Mouse (Mus musculus) spleen, adult 18-20 months (tissue): ENCODE measurements at regions not wholly inside any gene's neighbourhood (a gene's known extent, or its start where the extent isn't known, plus 50 kb on each side); places are given as distances from the start of the nearest gene placed in this dataset.

Source experiments
- DNase-seq, 2 experiments: peaks; one replicate each; pipeline ENCODE4 v3.0.0; 2022; ENCODE audit warnings: mixed read lengths in 2 of 2

DNA sequence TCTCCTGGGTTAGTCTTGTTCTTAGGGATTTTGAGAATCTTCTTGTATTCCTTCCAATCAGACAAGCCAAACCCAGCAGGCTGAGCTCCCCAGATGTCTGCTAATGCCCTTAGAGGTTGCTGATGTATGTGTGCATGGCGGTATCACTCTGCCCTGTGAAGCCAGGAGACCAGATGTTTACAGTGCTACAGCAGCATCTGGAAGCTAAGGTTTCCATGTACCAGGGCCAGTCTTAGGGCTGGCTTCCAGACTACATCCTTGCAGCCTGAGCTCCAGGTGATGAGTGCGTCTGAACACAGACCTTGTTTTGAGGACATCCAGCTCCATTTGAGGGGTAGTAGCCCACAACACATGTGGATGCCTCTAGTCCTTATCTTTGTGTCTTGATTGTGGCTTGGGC is 241.7 kb downstream of the Ttc32 start:
- no peak for DNase-seq

DNA sequence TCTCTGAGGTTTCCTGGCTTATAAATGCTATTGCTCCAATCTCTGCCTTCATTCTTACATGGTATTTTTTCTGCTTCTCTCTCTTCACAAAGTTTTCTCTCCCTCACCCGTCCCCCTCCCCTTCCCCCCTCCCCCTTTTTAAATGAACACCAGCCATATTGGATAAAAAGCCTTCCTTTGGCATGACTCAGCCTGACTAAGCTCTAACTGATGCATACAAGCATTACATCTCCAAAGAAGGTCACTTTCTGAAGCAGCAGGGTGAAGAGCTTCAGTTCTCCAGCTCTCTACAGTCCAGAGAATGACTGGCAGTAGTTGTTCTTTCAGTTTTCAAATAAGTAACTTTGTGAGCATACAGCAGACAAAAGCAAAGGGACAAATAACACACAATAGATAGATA is 244.4 kb downstream of the Ttc32 start:
- no peak for DNase-seq

DNA sequence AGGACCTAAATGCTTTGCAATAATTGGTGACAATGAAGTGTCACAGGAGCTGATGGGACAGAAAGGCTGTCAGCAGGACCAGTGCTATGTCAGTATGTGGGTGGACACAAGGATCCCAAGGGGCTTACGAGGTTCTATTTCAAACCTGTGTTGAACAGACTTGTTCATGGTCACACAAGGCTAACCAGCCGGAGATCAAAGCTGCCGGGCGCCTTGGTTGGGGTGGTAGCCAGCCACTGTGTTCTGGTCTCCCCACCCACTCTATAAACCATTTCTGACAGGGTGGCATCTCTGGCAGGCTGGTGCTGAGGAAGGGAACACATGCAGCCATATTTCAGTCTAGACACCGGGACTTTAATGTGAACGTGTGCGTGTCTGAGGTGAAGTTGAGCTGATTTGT is 245.9 kb downstream of the Ttc32 start:
- DNase-seq: no peak

DNA sequence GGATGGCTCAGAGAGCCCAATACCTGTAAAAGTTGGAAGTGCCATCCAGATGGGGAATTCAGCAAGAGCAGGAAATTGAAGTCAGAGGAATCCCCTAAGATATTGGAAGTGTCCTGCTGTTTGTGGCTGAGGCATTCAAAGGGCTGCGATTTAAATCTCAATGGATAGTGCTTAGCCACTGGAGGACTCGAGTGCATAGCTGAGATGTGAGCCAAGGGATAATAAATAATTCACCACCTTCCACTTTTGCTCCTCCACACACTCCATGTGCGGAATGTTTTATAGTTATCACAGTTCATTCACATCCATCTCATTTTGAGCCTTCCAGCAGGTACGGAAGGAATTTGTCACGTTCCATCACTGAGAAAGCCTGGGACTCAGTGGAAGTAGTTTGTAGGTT is 248.9 kb downstream of the Ttc32 start:
- no peak for DNase-seq

DNA sequence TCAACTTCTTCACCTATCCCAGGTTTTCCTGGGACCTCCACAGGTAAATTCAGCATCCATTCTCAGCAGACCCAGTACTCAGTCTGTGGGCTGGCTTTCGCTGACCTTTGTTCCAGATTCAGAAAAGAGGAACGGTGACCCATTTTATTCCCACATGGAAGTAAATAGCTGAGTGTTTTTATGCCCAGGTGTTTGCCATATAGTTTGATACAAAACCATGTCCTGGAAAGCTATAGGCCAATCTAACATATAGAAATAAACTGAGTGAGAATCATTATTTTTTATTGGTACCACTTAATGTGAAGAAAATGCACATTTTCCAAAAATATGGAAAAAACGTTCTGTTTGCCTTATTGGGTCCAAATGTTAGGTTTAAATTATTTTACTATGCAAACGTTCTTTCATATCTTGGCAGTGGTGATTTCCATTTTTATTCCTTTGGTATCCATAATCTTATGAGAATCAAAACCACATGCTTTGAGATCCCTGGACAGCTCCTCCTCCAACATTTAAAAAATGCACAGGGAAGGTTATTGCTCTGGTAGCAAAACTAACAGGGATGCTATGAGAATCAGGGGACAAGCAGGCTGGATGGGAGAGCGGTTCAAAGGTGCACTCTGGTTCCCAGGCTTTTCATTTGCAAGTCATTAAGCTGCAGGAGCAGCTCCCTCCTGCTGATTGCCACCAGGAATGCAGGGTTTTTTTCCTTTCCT is 250.3 kb downstream of the Ttc32 start:
- DNase-seq: no peak

DNA sequence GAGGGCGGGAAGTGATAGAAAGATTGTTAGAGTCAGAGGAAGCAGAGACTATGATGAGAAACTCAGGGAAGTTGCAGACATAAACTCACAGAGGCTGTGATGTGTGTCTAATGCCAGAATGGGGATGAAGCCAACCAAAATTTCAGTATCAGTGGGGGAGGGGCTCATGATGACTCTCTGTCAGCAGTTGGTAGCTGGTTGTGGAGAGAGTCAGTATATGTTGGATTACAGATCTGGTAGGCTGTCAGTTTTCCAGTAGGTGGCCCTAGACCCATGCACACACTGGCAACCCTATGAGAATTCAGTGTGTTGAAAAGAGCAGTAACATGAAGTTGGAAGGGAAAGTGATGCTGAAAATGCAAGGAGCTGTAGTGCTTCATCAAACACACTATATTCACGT is 257.5 kb downstream of the Ttc32 start:
- no peak for DNase-seq

DNA sequence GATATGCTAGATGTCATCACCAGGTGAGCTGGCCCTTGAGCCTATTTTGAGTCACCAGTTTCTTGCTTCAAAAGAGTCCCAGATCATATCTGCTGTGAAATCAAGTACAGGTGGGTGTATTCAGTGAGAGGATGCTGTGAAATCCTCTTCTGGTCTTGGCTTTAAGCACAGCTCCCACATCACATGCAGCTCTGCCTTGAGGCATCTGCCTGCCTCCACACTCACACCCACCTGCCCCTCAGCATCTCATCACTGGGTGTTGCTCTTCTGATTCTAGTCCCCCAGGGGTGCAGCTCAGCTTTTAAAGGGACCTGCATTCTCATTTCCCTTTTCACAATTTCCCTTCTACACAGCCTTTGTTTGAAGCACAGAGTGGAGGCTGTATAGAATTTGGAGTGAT is 262.9 kb downstream of the Ttc32 start:
- DNase-seq: no peak

DNA sequence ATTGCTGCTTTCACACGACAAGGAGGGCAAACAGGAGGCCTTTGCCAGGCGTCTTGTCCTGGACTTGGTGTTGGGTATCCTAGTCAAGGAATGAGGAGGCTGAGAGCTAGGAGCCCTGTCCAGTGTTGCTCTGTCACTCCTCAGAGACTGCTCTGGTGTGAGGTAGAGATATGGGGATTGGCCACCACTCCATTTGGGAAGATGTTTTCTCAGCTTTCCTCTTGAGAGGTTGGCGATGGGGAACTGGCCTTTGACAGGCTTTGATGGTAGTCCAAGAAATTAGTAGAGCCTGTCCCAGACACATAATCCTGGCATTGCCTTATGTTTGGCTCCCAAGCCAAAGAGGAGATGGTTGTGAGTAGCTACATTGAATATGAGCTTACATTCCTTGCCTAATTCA is 265.4 kb downstream of the Ttc32 start:
- DNase-seq: no peak

DNA sequence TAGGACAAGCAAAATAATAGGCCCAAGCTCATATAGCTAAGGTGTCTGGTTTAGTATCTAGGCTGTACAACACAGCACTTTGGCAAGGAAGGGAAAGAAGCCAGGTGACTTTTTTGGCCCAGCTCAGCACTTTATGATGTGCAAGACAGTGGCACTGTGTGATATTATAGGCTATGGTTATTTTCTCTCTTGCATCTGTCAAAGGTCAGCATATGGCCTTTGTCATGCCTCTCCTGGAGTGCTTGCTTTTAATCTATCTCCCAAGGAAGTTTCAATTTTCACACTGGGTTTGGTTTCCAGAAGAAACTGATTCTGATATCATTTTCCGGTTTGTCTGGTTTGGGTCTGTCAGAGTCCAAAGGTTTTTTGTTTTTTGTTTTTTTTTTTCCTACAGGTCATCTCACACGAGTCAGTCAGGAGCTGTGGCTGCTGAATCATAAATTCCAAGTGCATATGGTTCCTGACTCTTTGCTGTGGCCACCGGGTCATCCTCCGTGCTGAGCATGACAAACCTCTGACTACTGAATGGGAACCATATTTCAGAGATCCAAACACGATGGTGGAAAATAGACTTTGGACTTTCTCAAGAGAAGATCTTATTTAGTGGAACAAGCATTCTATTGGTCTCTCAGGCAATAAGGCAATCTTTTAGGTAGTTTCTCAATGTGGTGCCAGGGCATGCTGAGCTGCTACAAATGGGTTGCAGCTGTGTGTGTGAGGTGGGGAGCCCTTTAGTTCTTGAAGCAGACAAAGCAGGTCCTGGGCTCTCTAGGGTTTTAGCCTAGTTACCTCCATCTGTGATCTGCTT is 269.3 kb downstream of the Ttc32 start:
- DNase-seq: no peak

DNA sequence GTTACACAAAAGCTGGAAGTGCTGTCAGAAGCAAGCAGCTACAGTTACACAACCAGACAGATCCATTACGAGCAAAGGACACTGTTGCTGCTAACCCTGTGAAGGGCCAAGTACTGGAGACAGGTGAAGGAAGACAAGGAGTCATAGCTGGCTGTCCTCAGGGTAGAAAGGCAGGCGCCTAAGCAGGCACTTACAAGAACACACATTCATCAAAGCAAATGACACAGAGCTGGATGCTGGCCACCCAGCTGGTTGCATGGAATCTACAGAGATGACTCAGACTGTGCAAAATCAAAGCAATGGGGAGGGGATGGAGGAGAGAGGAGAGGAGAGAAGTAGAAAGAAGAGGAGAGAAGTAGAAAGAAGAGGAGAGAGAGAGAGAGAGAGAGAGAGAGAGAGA is 265.8 kb upstream of the Osr1 start:
- no peak for DNase-seq

DNA sequence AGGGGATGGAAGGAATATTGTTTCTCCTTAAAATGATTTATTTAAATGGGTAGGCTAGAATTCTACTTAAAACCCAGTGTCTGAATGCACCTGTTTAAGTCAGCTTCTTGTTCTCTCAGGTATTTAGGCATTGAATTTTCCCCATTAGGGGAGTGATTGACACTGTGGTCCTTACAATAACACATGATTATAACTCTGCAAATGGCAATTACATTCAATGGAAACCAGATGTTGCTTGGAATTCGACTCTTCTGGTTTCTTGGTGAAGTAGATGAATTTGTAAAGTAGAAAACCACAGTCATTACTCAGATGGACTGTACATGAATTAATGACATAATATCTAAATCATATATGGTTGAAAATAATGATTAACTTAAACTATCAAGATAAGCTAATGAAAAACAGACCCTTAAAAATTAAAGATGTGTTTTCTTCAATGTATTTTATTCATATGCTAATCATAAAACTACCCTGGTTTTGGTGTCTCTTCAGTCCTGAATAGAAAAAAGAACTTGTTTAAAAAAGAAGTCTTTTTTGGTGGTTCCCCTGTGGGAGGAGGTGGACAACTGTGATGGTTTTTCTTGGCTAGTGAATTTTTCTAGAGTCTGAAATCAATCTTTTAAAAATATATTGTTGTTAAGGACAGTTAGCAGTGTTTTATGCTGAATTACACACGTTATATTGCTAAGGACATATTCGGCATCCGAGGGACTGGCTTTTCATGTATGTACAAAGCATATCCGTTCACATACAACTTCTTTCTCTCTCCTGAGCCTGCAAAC is 231.8 kb upstream of the Osr1 start:
- no peak for DNase-seq

DNA sequence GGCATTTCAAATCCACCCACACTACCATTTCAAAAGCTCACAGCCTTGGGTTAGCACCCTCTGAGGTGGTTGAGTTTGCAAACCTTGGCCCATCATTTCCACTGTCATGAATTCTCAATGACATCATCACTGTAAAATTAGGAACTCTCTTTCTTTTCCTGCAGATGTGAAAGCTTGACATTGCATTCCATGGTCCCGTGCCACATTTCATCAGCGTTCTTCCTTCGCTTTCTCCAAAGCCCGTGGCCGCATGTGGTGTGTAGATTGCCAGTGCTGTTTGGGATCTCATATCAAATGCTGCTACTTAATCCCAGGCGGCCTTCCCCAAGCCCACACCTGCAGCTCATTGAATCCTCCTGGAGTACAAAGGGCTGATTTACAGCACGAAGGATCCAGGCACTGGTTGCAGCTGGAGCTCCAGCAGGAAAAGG is 231.1 kb upstream of the Osr1 start:
- DNase-seq: no peak

DNA sequence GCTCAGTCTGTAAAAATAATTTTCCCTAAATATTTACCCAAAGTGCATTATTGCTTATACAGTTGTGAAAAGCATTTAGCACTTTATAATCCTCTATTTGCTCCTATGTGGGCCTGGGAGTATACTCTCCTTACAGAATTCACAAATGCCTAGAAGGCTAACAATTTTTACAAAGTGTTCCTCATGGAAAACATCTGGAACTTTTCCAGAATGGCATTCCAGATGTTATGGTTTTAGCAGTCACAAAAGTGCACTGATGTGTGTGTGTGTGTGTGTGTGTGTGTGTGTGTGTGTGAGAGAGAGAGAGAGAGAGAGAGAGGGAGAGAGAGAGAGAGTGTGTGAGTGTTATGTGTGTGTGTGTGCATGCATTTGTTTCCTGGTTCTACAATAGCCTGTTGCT is 229.1 kb upstream of the Osr1 start:
- DNase-seq: no peak

DNA sequence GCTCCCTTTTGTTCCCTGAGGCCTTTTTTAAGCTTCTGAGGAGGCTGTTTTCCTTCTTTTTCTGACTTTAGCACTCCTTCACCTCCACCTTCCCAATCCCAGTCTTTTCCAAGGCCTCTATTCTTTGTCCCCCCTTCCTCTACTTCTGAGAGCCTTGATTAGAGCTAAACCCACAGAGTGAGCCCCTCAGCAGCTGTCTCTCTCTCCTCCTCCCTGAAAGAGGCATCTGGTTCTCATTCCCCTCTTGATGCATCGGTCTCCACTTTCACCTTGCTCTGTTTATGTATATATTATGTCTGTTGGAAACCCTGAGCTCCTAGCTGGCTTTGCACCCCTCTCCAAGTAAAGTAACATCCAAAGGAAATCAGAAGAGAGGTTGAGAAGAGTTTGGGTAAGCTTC is 224.6 kb upstream of the Osr1 start:
- no peak for DNase-seq

DNA sequence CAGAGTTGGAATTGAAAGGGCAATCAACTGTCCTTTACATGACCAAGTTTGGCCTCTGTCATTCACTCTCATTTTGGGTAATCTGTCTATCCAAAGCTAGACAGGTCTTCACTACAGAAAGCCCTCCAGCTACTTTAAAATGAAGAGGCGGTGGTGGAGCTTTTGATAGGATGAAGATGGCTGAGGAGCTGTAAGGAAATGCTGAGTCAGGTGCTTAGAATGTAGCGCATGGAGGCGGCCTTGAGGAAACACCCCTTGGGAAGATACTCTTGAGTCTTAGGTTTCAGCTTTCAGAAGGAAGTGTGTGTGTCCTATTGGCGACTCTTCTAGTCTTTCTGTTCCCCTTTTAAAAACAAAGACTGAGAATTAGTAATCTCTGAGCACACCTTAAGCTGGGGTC is 214.4 kb upstream of the Osr1 start:
- DNase-seq: no peak

DNA sequence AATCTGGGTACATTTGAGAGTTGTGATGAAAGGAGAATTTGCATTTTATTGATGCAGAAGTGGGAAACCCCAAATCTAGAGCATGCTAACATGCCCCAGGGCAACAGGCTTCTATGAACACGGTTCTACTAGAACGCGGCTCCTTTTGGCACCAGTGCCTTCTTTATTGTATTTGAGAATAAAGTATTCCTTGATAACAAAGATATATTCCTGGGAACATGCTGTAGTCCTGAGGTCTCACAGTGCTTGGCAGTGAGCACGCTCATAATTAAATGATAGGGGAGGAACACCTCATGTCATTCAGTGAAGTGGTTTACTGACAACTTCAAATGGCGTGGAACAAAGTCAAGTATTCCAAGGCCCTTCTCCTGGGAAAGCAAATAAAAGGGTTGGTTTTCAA is 212.1 kb upstream of the Osr1 start:
- no peak for DNase-seq

DNA sequence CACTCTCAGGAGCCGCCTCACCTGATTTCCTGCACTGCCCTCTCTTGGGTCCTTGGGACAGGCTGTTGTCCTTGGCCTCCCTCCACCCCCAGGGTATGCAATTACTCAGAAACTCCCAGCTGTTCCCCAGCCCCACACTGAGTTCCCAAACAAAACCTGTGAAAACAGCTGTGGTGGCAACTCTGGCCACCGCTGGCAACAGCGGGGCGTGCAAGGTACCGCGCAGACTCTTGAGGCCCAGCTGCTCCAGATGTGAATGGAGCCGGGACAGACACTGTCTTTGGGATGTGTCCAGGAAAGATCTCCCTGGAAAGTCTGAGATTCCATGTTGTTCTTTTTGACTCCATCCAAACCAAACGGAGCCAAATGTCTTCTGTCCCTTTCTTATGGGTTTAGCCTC is 211.0 kb upstream of the Osr1 start:
- DNase-seq: no peak

DNA sequence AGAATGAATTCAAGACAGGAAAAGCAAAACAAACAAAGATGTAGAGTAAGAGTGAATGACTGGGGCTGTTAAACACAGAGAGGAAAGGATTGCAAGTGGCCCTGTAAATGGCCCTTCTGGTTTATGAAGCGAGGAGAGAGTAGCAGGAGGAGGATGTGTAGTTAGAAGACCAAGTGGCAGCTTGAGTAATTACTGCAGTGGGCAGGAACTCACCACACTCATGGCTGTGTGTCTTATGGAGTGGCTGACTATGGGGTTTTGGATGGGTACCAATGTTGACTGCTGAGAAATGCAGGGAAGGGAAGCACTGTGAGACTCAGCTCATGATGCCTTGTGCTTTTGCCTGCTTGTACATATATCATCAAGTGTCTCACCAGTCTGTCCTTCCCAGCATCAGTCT is 204.0 kb upstream of the Osr1 start:
- DNase-seq: no peak

DNA sequence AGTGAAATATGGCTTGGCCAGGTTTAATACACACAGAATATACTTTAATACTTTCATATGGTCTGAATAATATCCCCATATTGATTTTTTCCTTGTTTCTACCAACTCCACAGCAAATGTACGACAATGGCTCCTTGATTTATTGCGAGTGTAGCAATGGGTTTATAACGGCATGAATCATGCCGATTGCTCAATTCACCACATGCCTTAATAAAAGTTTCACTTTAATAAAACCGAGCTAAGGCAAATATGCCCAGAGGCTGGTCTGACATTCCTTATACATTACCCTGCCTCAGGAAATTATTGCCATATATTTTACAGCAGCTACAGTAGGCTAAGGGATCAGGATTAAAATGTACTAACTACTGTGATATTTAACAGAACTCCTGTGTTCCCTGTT is 201.2 kb upstream of the Osr1 start:
- no peak for DNase-seq

DNA sequence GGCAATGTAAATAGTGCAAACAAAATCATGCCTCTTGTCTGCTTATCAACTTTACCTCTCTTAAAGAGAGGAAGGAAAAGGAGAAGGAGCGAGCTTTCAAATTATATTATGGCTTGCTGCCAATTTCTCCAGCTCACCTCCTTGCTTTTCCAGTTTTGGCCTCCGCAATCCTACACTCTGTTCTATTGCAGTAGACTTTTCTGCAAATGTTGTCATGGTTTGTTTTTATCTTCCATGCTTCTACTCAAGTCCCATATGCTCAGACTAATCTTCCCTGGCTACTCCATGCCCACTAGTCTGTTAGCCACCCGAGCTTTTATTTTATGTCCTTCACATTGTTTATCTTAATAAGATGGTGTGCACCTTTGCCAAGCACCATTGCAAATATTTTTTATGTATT is 168.0 kb upstream of the Osr1 start:
- no peak for DNase-seq

DNA sequence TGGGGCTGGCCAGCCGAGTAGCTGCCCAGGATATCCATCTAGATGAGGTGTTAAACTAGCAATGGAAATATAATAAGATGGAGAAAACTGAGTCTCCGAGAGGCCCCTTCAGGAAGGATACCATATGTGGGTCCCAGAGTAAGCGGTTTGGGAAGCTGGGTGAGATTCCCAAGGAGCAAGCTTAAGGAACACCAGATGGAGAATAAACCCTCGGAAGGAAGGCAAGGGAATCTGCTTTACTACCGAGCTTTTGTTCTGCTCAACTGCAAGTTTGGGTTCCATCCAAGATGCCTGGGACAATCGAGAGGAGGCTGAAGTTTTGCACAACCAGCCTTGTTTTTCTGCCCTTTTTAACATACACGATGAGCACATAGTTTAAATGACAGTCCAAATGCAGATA is 164.9 kb upstream of the Osr1 start:
- no peak for DNase-seq

DNA sequence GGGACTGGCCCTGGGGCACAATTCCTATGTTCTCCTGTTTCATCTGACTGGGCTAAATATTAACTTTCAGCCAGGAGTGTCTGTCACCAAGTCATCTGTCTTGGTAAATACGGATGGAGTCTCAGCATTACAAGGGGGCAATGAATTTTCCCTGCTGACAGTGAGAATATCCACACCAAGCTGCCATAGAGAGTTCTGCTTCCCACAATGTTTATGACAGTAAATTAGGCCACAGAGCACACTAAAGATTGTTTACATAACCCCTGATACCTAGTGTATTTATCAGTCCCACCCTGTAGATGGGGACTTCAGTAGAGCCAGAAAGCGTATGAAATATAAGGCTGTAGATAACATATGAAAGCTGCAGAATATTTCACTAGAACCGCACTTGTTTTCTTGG is 150.6 kb upstream of the Osr1 start:
- no peak for DNase-seq

DNA sequence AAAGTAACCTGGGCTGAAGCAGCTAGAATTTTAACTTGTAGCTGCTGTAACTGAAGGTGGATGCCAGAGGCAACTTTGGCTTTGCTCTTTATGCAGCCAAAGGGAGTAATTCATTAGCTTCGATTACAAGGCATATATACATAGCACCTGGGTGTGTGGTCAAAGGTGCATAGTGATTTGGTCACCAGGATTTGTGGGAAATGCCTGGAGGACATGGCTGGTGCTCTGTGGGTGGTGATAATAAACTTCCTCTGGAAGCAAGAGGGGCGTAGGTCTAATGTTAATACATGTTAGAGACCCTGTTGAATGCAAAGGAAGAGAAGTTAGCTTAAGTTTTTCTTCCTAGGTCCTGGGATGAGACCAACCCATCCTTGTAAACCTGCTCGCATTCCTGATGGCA is 139.3 kb upstream of the Osr1 start:
- DNase-seq: no peak

DNA sequence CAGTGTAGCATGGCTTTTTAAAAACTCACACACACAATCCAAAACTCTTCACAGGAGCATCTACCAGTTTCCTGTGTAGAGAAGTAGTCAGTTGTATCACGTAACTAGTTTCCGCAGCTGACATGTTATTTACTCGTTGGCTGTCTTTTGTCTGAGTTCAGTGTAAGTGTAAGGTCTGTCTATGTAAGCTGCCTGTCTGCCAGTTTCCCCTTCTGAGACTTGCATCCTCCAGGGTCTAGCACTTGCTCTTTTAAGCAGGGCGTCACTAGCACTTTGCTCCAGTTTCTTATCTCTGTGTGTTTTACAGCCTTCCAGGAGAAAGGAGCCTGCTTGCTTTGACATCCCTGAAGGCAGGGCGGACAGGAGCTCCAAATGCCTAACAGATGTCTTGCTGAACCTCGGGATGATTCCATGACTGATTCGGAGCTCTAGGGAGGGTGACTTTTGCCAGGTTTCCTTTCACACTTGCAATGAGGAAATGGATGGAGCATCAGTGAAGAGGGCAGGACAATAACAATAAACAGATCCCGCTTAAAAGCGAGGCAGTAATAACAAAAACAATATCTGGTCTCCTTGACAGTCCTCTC is 131.2 kb upstream of the Osr1 start:
- no peak for DNase-seq
